Mouse (Mus musculus) adipocyte (in vitro differentiated cells): ENCODE measurements around the gene Usp39.

Experiments used
- DNase-seq: peaks from one replicate; pipeline ENCODE4 v3.0.0-alpha.2; 2016; ENCODE audit warnings: low spot score

Usp39 gene

GRCm38 (mm10) chr6:72352636-72353405, 7.8 kb upstream of the Usp39 start:
- peak; percentile 86 for DNase-seq

GRCm38 (mm10) chr6:72350214-72350613, 5.2 kb upstream of the Usp39 start:
- DNase-seq, result no peak

DNA sequence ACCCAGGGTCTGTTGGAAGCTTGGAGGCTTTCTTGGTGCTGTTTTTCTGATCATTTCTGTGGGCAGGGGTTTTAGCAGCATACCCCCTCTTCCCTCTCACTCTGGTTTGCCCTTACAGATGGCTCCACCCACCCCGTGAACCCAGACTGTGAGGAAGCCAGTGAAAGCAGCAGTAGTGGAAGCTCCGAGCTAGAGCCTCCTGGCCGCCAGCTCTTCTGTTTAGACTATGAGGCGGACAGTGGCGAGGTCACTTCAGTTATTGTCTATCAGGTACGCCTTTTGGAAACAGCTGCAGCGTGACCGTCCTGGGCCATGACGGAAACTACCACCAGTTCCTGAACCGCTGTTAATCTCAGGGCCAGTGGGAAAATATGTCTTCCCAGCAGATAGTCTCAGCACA, 3.4 kb upstream of the Usp39 start:
- no peak for DNase-seq

DNA sequence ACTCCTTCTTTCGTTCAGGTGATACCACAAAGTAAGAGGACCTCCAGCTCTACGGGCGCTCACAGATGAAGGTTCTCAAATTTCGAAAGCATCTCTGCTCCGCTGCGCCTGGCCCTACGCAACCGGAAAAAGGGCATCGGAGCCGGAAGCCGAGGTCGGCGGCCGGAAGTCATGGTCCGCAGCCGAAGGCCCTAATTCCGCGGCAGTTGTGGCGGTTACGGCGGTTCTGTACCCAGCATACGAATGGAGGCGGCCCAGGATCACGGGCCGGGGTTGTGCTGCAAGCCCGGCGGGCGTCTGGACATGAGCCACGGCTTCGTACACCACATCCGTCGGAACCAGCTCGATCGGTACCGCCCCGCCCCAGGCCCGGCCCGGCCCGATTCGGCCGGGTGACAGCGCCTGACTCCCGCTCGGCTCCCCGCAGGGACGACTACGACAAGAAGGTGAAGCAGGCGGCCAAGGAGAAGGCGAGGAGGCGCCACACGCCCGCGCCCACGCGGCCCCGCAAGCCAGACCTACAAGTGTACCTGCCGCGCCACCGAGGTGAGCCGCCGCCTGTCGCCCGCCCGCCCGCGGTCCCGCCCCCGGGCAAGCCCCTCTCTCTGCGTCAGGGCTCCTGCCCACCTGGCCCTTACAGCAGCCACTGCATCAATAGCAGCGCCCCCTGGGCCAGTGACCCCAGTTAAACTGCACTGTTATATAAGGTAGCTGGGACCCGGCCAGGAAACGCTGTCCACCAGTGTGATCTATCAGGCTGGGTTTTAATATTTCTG, 2.4 kb upstream of the Usp39 start, which contains the start of gene 0610030E20Rik:
Gene 0610030E20Rik (plus strand): TSS at position 152 of the 776 bp plus-strand sequence.
- peak; percentile 84 for DNase-seq

- DNase-seq, result no peak
These were observed 1.3 kb upstream of the Usp39 start for GRCm38 (mm10) chr6:72346261-72346660.

DNA sequence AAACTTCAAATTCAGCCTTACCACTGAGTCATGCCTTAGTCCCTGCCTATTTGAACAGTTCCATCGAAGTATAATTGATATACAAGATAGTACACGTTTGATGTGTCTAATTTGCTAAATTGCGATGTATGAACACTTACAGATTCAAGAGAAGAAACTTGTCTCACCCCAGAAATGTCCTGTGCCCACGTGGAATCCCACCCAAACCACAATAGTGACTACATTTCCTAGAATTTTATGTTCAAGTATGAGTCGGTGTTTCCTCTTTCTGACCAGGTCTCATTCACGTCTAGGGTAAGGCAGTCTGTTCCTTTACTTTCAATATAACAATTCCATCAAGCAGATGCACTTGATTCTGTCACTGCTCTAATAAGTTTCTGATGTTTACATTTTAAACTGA, 649 bp upstream of the Usp39 start:
- DNase-seq, result no peak

GRCm38 (mm10) chr6:72344396-72345073, 449 bp downstream of the Usp39 start:
- no peak for DNase-seq

GRCm38 (mm10) chr6:72340481-72340880, 4.5 kb downstream of the Usp39 start:
- DNase-seq, result no peak

DNA sequence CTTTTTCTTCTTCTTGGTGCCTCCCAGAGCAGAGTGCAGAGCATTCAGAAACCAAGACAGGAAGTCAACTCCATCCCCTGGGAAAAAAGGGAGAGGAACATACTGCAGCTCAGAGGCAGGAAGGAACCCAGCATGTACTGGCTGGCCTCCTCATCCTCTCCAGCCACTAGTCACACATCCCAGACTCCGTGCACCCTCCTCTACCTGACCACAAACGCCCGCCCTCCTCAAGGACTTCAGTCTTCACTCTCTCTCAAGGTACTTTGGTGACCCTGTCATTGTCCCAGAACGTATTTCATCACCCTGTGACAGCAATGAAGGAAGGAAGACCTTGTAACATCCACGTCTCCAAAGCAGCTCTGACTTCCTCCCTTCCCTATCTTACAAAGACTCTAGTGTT, 11.9 kb downstream of the Usp39 start:
- no peak for DNase-seq

DNA sequence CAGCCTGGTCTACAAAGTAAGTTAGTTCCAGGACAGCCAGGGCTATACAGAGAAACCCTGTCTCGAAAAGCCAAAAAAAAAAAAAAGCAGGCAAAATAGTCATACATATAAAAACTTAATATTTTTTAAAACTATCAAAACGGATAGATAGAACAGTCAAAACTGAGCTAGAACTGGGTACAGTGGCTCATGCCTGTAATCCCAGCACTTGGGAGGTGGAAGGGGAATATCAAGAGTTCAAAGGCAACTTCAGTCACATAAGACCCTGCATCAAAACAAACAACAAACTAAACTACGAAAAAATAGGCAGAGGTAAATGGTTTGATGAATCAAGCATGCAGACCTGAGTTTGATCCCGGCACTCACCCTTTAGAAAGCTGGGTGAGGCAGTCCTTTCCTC, 14.9 kb downstream of the Usp39 start:
- no peak for DNase-seq

DNA sequence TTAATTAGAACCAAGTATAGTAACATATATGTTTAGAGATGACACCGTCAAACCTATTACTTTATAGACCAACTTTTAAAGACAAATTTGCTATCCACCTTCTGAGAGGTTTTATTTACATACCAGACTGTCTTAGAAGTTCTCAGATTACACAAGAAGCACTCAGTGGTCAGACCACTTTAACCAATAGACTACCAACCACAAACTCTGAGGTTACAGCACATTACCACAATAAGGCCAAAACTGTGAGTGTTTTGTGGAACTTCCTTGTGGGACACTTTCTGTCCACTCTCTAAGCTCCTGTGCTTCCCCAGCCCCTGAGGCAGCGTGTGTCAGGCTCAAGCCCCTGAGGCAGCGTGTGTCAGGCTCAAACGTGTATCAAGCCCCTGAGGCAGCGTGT, 16.0 kb downstream of the Usp39 start:
- no peak for DNase-seq

DNA sequence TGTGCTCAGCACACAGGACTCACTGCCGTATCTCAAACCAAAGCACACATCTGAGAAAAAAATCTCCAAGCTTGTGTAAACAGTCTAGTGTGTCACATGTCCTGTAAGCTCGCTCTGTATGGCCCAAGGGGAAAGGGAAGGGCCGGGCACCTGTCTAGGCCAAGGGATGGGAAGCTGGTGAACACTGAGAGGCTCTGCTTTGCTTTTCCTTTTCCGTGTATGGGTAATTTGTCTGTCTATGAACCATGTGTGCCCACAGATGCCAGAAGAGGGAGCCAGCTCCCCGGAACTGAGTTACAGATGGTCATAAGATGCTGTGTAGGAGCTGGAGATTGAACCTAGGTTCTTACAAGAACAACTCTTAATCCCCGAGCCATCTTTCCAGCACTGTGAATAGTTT, 18.7 kb downstream of the Usp39 start:
- DNase-seq, result peak; percentile 30

DNA sequence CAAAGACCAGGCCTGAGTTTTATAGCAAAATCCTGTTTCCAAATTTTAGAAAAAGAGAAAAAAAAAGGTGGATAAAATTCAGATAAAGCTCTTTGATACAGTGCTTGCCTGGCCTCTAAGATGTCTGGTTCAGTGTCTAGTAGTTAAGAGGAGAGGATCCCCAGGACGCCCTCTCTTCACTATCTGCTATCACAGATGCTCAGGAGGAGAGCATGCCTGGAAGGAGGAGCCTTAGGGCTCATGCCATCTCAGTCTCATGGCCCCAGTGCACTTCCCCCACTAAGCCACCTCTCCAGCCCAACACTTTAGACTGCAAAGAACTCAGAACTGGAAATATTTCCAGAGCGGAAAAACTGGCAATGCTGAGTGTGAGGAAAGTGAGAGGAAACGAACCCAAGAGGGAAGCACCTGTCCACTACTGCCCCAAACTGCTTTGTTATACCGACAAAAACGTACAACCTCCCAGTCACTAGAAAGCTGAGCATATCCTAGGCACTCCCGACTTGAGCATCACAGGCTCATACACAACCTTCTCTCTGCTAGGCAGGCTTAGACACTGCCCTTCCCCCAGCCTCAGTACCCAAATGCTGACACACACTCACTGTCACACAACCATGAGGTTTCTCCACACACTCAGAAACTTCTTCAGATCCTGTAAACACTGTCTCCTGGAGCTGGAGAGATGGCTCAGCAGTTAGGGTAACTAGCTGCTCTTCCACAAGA, 21.0 kb downstream of the Usp39 start:
- DNase-seq, result no peak

GRCm38 (mm10) chr6:72322936-72323335, 22.0 kb downstream of the Usp39 start:
- DNase-seq, result no peak

- peak; percentile 28 for DNase-seq
These were observed 26.0 kb downstream of the Usp39 start for GRCm38 (mm10) chr6:72319019-72319418.

DNA sequence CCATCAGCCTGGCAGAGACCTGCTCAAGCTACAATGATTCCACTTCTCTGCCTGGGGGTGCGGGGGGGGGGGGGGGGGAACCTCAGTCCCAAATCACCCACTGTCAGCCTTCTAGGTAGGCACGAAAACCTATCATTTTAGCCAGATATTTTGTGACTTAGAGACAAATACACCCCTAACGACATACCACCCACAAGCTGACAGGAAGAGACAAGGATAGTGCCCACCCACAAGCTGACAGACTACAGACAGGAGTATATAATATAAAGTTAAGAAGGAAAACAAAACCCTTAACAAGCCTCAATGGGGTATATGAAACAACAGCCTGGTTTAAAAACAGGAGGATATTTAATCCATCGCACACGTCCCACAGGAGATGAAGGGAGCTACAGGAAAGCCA, 26.5 kb downstream of the Usp39 start:
- no peak for DNase-seq

DNA sequence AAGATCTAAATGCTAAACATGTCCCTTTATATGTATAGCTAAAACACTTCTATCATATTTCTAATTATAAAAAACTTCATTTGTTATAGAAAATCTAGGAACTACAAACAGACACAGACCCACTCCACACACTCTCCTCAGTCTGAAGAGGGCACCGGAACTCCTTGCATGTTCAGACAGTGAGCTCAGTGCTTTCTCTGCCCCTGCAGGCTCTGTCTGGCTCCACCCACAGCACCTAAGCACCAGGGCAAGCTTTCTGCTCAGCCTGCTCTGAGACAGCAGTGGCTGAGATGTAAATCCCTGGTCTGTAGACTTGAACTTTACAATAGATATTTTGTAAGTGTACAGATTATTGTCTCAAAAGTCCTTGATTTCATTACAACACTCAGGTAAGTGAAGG, 28.9 kb downstream of the Usp39 start:
- DNase-seq, result no peak

GRCm38 (mm10) chr6:72315384-72315783, 29.6 kb downstream of the Usp39 start:
- peak; percentile 8 for DNase-seq

GRCm38 (mm10) chr6:72313124-72313867, 31.7 kb downstream of the Usp39 start:
- DNase-seq, result no peak

DNA sequence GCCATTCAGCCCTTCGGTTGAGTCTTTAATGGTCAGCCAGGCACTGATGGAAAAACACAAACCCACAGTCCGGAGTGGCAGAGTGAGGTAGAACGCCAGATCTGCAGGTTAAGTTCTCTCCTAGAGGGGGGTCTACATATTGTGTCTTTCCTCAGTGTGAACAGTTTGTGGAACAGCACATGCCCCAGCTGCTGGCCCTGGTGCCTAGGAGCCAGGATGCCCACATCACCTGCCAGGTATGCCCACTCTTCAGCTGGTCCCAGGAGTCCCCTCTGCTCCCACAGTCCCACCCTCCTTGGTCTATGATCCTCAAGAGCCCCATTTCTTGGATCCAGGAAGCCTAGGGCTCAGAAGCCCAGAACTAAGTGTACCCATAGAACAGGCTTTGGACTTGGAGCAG, 32.8 kb downstream of the Usp39 start:
- no peak for DNase-seq

DNA sequence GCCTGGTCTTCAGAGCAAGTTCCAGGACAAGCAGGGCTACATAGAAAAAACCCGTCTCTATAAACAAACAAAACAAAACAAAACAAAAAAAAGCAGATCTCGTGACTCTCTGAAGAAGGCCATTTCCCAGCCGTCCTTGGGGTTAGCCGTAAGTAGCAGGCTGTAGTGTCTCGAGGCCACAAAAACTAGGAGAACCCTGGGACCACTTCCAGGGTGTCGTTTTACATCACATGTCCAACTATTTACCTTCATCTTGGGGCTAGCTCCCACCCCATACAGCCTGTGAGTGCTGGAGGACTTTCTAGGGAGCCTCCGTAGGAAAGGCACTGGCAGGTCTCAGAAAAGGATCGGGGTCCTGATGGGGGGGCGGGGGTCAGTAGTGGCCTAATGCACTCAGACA, 41.5 kb downstream of the Usp39 start:
- DNase-seq, result peak; percentile 33
